Mouse (Mus musculus) embryonic facial prominence, embryonic 15.5 days (tissue): ENCODE measurements around the gene Nacc1. TPM values are rescaled to one million over a fixed set of nuclear protein-coding genes. Genes with fewer than 3 reads are reported as not detected.

Source experiments
- ATAC-seq: fragments of 200-750 bp; cut with Nextera tagmentation; 2 replicates; pipeline ENCODE4 v1.8.0; 2017; ENCODE audit warnings: low read depth, moderate TSS enrichment; ENCODE audit not compliant: insufficient number of reproducible peaks, low FRiP score, low TSS enrichment
- H3K27ac ChIP-seq: fragments of 300-500 bp; sonication (generic); replicated peaks from 2 replicates; pipeline ENCODE4 v1.5.1; 2015; ENCODE audit warnings: mild to moderate bottlenecking, inconsistent platforms
- H3K27me3 ChIP-seq: fragments of 300-500 bp; sonication (generic); 2 replicates; pipeline ENCODE4 v1.6.1; 2015; ENCODE audit warnings: inconsistent platforms
- H3K36me3 ChIP-seq: fragments of 300-500 bp; sonication (generic); 2 replicates; pipeline ENCODE4 v1.6.1; 2015; ENCODE audit warnings: mild to moderate bottlenecking, inconsistent platforms
- H3K4me1 ChIP-seq: fragments of 300-500 bp; sonication (generic); 2 replicates; pipeline ENCODE4 v1.6.1; 2015; ENCODE audit warnings: inconsistent platforms
- H3K4me2 ChIP-seq: fragments of 300-500 bp; sonication (generic); replicated peaks from 2 replicates; pipeline ENCODE4 v1.6.1; 2015; ENCODE audit warnings: mild to moderate bottlenecking, inconsistent platforms
- H3K4me3 ChIP-seq: fragments of 300-500 bp; sonication (generic); replicated peaks from 2 replicates; pipeline ENCODE4 v1.5.1; 2015; ENCODE audit warnings: mild to moderate bottlenecking, inconsistent platforms
- H3K9ac ChIP-seq: fragments of 300-500 bp; sonication (generic); 2 replicates; pipeline ENCODE4 v1.6.1; 2015; ENCODE audit warnings: inconsistent platforms
- H3K9me3 ChIP-seq: fragments of 300-500 bp; sonication (generic); replicated peaks from 2 replicates; pipeline ENCODE4 v1.6.1; 2016; ENCODE audit warnings: inconsistent platforms
- WGBS: fragments of 180-500 bp; shearing (Covaris S2); methylation state at CpG from one replicate; pipeline ENCODE4 v1.1.7; 2015; 5-methylcytosine and 5-hydroxymethylcytosine counted together
- polyA plus RNA-seq: library from polyadenylated mRNA; unstranded; fragments of >200 nt; fragmentation: Nextera tagmentation; extraction: Ambion mirVana; gene quantifications from 2 replicates; pipeline ENCODE4 v1.2.1, GENCODE M21; 2015

Gene Nacc1
- polyA plus RNA-seq, 1 experiment from 2014 or later: 16.7 TPM

DNA sequence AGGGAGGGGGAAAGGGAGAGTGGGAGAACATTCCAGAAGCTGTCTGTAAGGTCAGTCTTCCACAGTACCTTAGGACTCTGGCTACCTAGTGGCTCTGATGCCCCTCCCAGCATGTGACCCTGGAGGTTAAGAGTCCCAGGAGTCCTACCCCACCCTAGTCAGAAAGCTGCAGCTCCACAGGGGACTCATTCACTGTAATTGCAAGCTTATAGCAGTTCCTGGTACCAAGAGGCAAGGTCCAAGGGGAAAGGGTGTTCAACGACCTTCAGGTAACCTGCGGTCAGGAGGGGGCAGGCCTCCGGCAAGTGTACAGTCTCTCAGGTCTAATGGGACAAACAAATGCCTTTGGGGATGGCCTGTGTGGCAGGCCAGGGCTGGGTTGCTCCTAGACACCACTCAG is 37.4 kb downstream of the Nacc1 start:
- Histone ChIP-seq H3K4me3 (no peak overlapping the region), H3K4me2 (no peak overlapping the region), H3K9me3 (no peaks in the 10 kb centered on the region), H3K4me1 (peaks cover 15% of the 10 kb centered on the region), H3K36me3 (no peaks in the 10 kb centered on the region), H3K9ac (no peak overlapping the region), H3K27ac (0 out of 2 replicates have a peak overlapping the region, but pooled peaks have one; percentile 17), H3K27me3 (no peaks in the 10 kb centered on the region)
- no peak for ATAC-seq
- WGBS: 36% methylated on average over 3 of the region's 3 CpGs

DNA sequence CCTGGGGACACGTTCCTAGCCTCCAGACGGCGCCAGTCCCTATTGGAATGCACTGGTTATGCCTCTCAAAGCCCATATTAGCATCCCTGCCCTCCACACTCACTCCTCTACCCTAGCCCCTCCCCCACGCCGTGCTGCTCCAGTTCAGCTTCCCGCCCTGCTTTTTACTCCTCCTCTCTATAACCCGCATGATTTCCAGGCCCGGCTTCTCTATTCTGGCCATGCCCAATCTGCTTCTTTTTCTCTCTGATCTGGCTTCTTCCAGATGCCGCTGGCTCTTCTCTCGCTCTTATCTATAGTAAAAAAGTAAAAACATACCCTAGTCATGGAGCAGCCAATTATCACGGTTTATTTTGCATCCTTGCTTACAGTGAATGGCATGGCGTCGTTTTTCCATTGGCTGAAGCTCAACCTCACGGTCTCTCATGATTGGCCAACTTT is 40.2 kb downstream of the Nacc1 start:
- Histone ChIP-seq H3K27ac (no peak overlapping the region), H3K36me3 (no peaks in the 10 kb centered on the region), H3K4me1 (peaks cover 8% of the 10 kb centered on the region), H3K9me3 (no peaks in the 10 kb centered on the region), H3K27me3 (no peaks in the 10 kb centered on the region), H3K4me3 (peak overlapping the region; percentile 13; the same call in 1 of the 2 replicates), H3K9ac (no peak overlapping the region), H3K4me2 (peak overlapping the region; percentile 41)
- ATAC-seq: no peak
- 4% methylated on average over 14 of the region's 14 CpGs for WGBS

DNA sequence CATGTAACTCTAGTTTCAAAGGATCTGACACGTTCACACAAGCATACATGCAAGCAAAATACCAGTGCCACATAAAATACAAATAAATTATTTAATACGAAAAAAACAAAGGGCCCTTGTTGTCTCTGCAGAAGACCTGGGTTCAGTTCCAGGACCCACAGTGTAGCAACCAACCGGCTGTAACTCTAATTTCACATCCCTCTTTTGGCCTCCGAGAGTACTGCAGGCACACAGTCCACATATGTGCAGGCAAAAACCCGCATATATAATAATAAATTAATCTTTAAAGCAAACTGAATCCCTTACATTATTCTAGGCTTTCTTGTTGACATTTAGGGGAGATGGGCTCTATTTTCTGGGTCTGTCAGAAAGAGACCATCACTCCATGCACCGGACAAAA is 40.9 kb downstream of the Nacc1 start:
- WGBS: 42% methylated on average over 6 of the region's 6 CpGs
- Histone ChIP-seq H3K4me1 (peaks cover 8% of the 10 kb centered on the region), H3K4me3 (no peak overlapping the region), H3K9ac (no peak overlapping the region), H3K4me2 (no peak overlapping the region), H3K27me3 (no peaks in the 10 kb centered on the region), H3K9me3 (no peaks in the 10 kb centered on the region), H3K36me3 (no peaks in the 10 kb centered on the region), H3K27ac (no peak overlapping the region)
- no peak for ATAC-seq

DNA sequence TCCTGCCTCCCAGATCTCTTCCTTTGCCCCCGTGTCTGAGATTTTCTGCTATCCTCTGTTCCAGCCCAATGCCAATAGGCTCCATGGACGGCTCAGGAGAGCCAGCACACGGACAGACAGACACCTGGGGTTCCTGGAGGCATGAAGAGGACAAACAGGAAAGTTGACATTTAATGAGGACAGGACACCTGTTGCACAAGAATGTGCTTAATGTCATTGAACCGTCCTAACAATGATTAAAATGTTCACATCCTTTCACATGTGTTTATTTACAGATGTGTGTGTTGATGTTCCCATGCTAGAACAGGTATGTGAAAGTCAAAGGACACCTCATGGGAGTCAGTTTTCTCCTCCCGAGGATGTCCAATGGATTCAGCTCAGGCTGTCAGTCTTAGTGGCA is 44.6 kb downstream of the Nacc1 start:
- ATAC-seq: no peak
- Histone ChIP-seq H3K9me3 (no peaks in the 10 kb centered on the region), H3K27me3 (no peaks in the 10 kb centered on the region), H3K4me1 (peaks cover 17% of the 10 kb centered on the region), H3K9ac (no peak overlapping the region), H3K36me3 (no peaks in the 10 kb centered on the region), H3K4me2 (no peak overlapping the region), H3K27ac (no peak overlapping the region), H3K4me3 (no peak overlapping the region)
- 64% methylated on average over 5 of the region's 5 CpGs for whole genome bisulfite sequencing

DNA sequence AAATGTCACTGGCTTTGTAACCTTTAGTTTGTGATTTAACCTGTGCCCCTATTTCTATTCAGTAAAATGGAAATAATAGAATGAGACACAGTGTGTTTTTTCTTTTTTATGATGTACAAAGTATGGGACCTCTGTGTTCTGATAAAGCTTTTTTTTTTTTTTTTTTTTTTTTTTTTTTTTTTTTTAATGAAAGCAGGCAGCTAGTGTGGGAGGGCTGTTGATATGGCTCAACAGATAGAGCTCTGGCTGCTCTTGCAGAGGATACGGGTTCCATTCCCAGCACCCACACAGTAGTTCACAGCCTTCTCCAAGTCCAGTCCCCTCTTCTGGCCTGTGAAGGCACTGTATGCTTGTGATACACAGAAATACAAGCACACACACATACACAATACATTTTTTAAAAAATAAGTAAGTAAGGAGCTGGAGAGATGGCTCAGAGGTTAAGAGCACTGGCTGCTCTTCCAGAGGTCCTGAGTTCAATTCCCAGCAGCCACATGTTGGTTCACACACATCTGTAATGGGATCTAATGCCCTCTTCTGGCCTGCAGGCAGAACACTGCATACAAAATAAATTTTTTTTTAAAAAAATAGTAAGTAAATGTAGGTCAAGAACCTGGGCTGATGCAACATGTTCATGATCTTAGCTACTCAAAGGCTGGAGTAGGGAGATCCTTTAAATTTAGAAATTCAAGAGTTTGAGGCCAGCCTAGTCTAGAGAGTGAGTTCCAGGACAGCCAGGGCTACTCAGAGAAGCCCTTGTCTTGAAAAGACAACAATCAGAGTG is 45.9 kb downstream of the Nacc1 start:
- Histone ChIP-seq H3K4me2 (no peak overlapping the region), H3K27ac (no peak overlapping the region), H3K36me3 (no peaks in the 10 kb centered on the region), H3K4me3 (no peak overlapping the region), H3K4me1 (peaks cover 13% of the 10 kb centered on the region), H3K9me3 (no peaks in the 10 kb centered on the region), H3K27me3 (no peaks in the 10 kb centered on the region), H3K9ac (no peak overlapping the region)
- ATAC-seq: no peak
- 71% methylated on average over 1 of the region's 1 CpGs for WGBS

DNA sequence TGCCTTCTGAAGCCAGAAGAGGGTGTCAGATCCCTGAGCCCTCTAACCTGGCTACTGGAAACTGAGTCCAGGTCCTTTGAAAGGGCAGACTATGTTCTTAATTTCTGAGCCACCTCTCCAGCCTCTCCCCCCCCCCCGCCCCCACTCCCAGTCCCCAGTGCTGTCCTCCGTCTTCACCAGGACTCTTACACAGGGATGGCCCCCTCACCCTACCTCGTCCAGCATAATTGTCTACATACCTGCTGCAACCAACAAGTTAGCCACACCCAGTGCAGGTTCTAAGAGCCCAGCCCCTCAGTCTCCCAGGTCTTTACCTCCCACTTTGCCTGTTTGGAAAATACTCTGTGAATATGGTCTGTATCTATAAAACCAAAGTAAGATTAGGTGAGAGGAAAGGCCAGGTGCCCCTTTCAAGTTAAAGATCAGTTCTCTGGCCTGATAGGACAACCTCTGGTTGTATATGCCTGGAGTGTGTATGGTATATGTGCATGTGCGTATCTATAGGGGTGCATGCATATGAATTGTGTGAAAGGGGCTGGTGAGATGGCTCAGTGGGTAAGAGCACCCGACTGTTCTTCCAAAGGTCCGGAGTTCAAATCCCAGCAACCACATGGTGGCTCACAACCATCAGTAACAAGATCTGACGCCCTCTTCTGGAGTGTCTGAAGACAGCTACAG is 46.9 kb downstream of the Nacc1 start:
- no peaks in the 10 kb centered on the region for H3K27me3 ChIP-seq
- H3K9ac ChIP-seq: no peak overlapping the region
- H3K27ac ChIP-seq: no peak overlapping the region
- WGBS: 70% methylated on average over 7 of the region's 7 CpGs
- peaks cover 20% of the 10 kb centered on the region for H3K4me1 ChIP-seq
- H3K9me3 ChIP-seq: no peaks in the 10 kb centered on the region
- H3K4me3 ChIP-seq: no peak overlapping the region
- H3K36me3 ChIP-seq: no peaks in the 10 kb centered on the region
- H3K4me2 ChIP-seq: no peak overlapping the region
- no peak for ATAC-seq

DNA sequence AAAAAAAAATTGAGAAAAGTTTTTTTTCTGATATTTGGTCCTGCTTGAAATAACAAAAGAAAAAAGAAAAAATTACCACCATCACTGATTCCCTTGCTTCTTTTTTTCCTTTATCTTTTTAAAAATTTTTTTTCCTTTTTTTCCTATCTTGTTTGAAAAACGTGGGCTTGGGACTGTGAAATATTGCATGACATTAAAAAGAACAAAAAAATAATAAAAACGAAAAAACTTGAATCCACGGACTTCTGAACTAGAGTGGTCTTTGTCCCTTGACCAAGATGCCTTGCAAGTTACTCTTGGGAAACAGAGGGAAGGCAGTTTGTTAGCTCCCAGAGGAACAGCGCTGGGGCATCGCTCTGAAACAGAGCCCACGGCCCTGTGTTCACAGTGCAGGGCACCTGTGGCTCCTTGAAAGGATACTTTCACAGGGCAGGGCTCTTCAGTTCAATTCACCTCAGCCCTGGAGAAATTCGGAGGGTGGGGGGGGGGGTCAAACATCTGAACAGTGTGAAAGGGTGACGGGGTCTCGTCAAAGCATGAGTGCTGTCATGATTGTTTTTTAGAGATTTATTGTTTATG is 47.6 kb downstream of the Nacc1 start:
- WGBS: 23% methylated on average over 9 of the region's 9 CpGs
- peak overlapping the region; percentile 58; the same call in 1 of the 2 replicates for H3K27ac ChIP-seq

DNA sequence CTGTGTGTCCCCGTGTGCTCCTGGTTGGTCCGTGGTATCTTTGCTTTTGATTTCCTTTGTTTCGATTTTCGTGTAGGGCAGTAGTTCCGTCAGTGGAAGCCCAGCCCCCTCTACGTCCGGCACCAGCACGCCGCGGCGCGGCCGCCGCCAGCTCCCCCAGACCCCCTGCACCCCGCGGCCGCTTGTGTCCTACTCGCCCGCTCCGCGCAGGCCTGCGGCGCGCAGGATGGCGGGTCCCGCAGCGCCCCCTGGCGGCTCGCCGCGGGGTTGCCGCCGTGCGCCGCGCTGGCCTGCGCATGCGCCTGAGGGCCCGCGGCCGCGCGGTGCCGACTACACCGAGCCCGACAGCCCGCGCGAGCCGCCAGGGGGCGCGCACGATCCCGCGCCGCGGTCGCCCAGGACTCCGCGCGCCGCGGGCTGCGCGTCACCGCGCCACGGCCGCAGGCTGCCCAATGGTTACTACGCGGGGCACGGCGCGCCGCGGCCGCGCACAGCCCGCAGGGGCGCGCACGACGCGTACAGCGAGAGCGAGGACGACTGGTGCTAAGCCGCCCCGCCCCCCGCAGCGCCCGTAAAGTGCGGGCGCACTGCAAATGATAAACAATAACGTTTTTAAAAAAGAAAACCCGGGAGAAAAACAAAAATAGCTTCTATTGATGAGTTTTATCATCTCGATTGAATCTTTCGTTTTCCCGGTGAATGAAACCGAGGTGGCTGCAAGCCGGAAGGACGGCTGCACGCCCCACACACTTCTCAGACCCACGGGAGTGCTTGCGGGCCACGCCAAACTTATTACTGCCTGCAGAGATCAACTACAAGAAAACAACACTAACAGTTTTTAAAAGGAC is 48.3 kb downstream of the Nacc1 start:
- under 1% methylated on average over 101 of the region's 106 CpGs for WGBS
- H3K4me3 ChIP-seq: peak overlapping the region; percentile 57

More for the DNA sequence above, 47.6 kb downstream of the Nacc1 start:
- Histone ChIP-seq H3K4me2 (peak overlapping the region; percentile 91), H3K4me3 (peak overlapping the region; percentile 57), H3K4me1 (peaks cover 26% of the 10 kb centered on the region), H3K36me3 (no peaks in the 10 kb centered on the region), H3K27me3 (no peaks in the 10 kb centered on the region), H3K9ac (peak overlapping the region; percentile 42; the same call in 1 of the 2 replicates), H3K9me3 (no peaks in the 10 kb centered on the region)
- no peak for ATAC-seq

DNA sequence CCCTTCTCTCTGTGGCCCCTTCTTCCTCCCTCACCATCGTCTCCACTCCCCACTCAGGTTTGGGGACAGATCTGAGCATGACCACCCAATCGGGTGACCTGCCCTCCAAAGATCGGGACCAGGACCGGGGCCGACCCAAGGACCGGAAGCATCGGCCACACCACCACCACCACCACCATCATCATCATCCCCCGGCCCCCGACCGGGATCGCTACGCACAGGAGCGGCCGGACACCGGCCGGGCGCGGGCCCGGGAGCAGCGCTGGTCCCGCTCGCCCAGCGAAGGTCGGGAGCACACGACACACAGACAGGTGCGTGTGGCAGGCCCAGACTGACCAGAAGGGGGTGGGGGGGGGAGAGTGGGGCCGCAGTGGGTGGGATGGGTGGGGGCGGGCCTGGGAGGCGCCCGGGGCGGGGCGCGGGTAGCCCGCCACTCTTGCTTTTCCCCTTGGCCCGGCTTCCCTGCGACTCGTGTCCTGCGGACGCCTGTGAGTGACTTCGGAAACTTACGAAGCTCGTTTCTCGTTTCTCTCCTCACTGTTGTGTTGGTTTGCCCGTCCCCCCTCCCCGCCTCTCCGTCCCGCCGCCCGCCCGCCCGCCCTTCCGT is 49.0 kb downstream of the Nacc1 start:
- H3K4me3 ChIP-seq: peak overlapping the region; percentile 57
- no peaks in the 10 kb centered on the region for H3K27me3 ChIP-seq
- H3K4me2 ChIP-seq: peak overlapping the region; percentile 91
- H3K36me3 ChIP-seq: no peaks in the 10 kb centered on the region
- peaks cover 34% of the 10 kb centered on the region for H3K4me1 ChIP-seq
- no peaks in the 10 kb centered on the region for H3K9me3 ChIP-seq
- WGBS: under 1% methylated on average over 49 of the region's 52 CpGs
- ATAC-seq: peak; percentile 26
- peak overlapping the region; percentile 55 for H3K9ac ChIP-seq
- H3K27ac ChIP-seq: peak overlapping the region; percentile 92

More for the DNA sequence above, 48.3 kb downstream of the Nacc1 start:
- Histone ChIP-seq H3K9ac (peak overlapping the region; percentile 55), H3K4me2 (peak overlapping the region; percentile 91), H3K9me3 (no peaks in the 10 kb centered on the region), H3K27ac (peak overlapping the region; percentile 92), H3K36me3 (no peaks in the 10 kb centered on the region), H3K4me1 (peaks cover 33% of the 10 kb centered on the region), H3K27me3 (no peaks in the 10 kb centered on the region)
- ATAC-seq: peak; percentile 94

DNA sequence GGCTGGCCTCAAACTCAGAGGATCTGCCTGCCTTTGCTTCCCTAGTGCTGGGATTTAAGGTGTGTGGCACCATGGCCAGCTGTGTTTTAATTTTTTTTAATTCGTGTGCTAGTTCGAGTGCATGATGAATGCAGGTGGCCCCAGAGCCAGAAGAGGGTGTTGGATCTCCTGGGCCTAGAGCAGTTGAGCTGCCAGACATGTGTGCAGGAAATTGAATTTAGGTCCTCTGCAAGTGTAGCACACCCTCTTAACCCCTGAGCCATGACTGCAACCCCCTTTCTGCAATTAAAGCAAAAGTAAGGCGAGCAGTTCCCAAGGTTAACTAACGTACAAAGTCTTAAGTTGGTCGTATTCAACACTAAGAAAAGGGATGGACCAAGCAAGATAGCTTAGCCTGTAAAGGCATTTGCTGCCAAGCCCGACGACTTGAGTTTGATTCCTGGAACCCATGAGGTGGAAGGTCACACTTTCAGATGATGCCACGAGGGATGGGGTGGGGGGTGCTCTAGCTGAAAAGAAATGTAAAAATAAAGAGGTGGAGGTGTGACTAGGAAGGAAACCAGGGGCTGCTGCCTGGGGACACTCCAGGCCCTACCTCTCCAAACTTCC is 49.6 kb downstream of the Nacc1 start:
- Histone ChIP-seq H3K27ac (peak overlapping the region; percentile 92), H3K4me2 (peak overlapping the region; percentile 91), H3K4me3 (peak overlapping the region; percentile 57), H3K27me3 (no peaks in the 10 kb centered on the region), H3K4me1 (peaks cover 34% of the 10 kb centered on the region), H3K9ac (peak overlapping the region; percentile 55; the same call in 1 of the 2 replicates), H3K36me3 (no peaks in the 10 kb centered on the region), H3K9me3 (no peaks in the 10 kb centered on the region)
- WGBS: 35% methylated on average over 8 of the region's 8 CpGs
- no peak for ATAC-seq
